Mouse (Mus musculus) midbrain, postnatal 0 days (tissue): ENCODE measurements around the gene Tcl1b5. TPM values are rescaled to one million over a fixed set of nuclear protein-coding genes. Genes with fewer than 3 reads are reported as not detected.
"Not testable (repeated sequence)": the region's sequence is repeated elsewhere in the genome, so short reads cannot be mapped to it uniquely, and the experiment has no call there.

Experiments
- ATAC-seq: fragments of 200-750 bp; cut with Nextera tagmentation; 2 replicates; pipeline ENCODE4 v1.8.0; 2017; ENCODE audit warnings: moderate number of reproducible peaks, mild to moderate bottlenecking, moderate TSS enrichment, moderate library complexity; ENCODE audit not compliant: low FRiP score
- DNase-seq: peaks from one replicate; pipeline ENCODE4 v3.0.0-alpha.2; 2015; ENCODE audit warnings: low spot score
- H3K27ac ChIP-seq: fragments of 300-500 bp; sonication (generic); 2 replicates; pipeline ENCODE4 v1.5.1; 2014; ENCODE audit warnings: low read depth, mild to moderate bottlenecking, low read length, mixed read lengths
- H3K27me3 ChIP-seq: fragments of 300-500 bp; sonication (generic); 2 replicates; pipeline ENCODE4 v1.6.1; 2014; ENCODE audit warnings: low read length, control low read depth, mixed read lengths; ENCODE audit not compliant: insufficient read depth
- H3K36me3 ChIP-seq: fragments of 300-500 bp; sonication (generic); 2 replicates; pipeline ENCODE4 v1.6.1; 2014; ENCODE audit warnings: low read length, control low read depth, mixed read lengths; ENCODE audit not compliant: insufficient read depth
- H3K4me1 ChIP-seq: fragments of 300-500 bp; sonication (generic); 2 replicates; pipeline ENCODE4 v1.6.1; 2014; ENCODE audit warnings: mild to moderate bottlenecking, control low read depth, antibody characterized with exemption, low read length, mixed read lengths; ENCODE audit not compliant: insufficient read depth
- H3K4me2 ChIP-seq: fragments of 300-500 bp; sonication (generic); 2 replicates; pipeline ENCODE4 v1.6.1; 2014; ENCODE audit warnings: low read depth, mild to moderate bottlenecking, low read length, mixed read lengths; ENCODE audit not compliant: poor library complexity, severe bottlenecking
- H3K4me3 ChIP-seq: fragments of 300-500 bp; sonication (generic); 2 replicates; pipeline ENCODE4 v1.5.1; 2014; ENCODE audit warnings: low read depth, mild to moderate bottlenecking, low read length, moderate library complexity
- H3K9ac ChIP-seq: fragments of 300-500 bp; sonication (generic); replicated peaks from 2 replicates; pipeline ENCODE4 v1.6.1; 2014; ENCODE audit warnings: mild to moderate bottlenecking, low read length, moderate library complexity, mixed read lengths; ENCODE audit not compliant: poor library complexity, severe bottlenecking
- H3K9me3 ChIP-seq: fragments of 300-500 bp; sonication (generic); 2 replicates; pipeline ENCODE4 v1.6.1; 2016; ENCODE audit warnings: low read length, control low read depth
- CTCF ChIP-seq: IDR thresholded peaks from 2 replicates; pipeline ENCODE4 v1.5.1; 2016; ENCODE audit warnings: antibody characterized with exemption, mild to moderate bottlenecking
- WGBS: fragments of 180-500 bp; shearing (Covaris S2); extraction: QIAGEN DNeasy Blood & Tissue Kit; methylation state at CpG from one replicate; pipeline ENCODE4 v1.1.7; 2014; 5-methylcytosine and 5-hydroxymethylcytosine counted together
- polyA plus RNA-seq: library from polyadenylated mRNA; unstranded; fragments of >200 nt; fragmentation: Nextera tagmentation; extraction: Ambion mirVana; gene quantifications from 2 replicates; pipeline ENCODE4 v1.2.1, GENCODE M21; 2015
- total RNA-seq: library from RNA; depleted of rRNA; stranded (reverse); fragments of >200 nt; gene quantifications from 2 replicates; pipeline ENCODE4 v1.2.3, GENCODE M21; 2014

Gene Tcl1b5
- total and polyA plus RNA-seq, 2 experiments from 2014 or later, result not detected

GRCm38 (mm10) chr12:105173366-105173765 is 2.8 kb upstream of the Tcl1b5 start:
- Histone ChIP-seq H3K9me3 (no peaks in the 10 kb centered on the region), H3K4me1 (no peaks in the 10 kb centered on the region), H3K4me3 (no peak overlapping the region), H3K4me2 (no peak overlapping the region), H3K27me3 (no peaks in the 10 kb centered on the region), H3K27ac (no peak overlapping the region), H3K36me3 (no peaks in the 10 kb centered on the region), H3K9ac (no peak overlapping the region)
- TF ChIP-seq CTCF, result no peak
- ATAC-seq (no peak), DNase-seq (no peak)
- WGBS, result 88% methylated on average over 2 of the region's 2 CpGs

GRCm38 (mm10) chr12:105174318-105174717 is 1.8 kb upstream of the Tcl1b5 start:
- not testable (repeated sequence) for H3K27me3 ChIP-seq, H3K9me3 ChIP-seq, H3K4me3 ChIP-seq, H3K27ac ChIP-seq, ATAC-seq, H3K4me1 ChIP-seq, H3K9ac ChIP-seq, H3K4me2 ChIP-seq, H3K36me3 ChIP-seq, DNase-seq
- WGBS, result 33% methylated on average over 2 of the region's 2 CpGs
- peak; percentile 29; the same call in 1 of the 2 replicates for TF ChIP-seq CTCF

GRCm38 (mm10) chr12:105181040-105181644 is 5.0 kb downstream of the Tcl1b5 start:
- H3K4me1 ChIP-seq, H3K27ac ChIP-seq, H3K36me3 ChIP-seq, ATAC-seq, H3K9me3 ChIP-seq, H3K9ac ChIP-seq, H3K4me3 ChIP-seq, DNase-seq, H3K27me3 ChIP-seq, H3K4me2 ChIP-seq: not testable (repeated sequence)
- WGBS, result 79% methylated on average over 4 of the region's 4 CpGs

GRCm38 (mm10) chr12:105188980-105189379 is 12.8 kb downstream of the Tcl1b5 start:
- not testable (repeated sequence) for DNase-seq, H3K36me3 ChIP-seq, ATAC-seq, H3K27me3 ChIP-seq, H3K27ac ChIP-seq, H3K9me3 ChIP-seq, H3K4me3 ChIP-seq, H3K4me1 ChIP-seq, H3K9ac ChIP-seq, H3K4me2 ChIP-seq
- 61% methylated on average over 2 of the region's 2 CpGs for WGBS
- TF ChIP-seq CTCF, result peak; percentile 35

- ATAC-seq, DNase-seq, H3K4me1 ChIP-seq, H3K27me3 ChIP-seq, H3K27ac ChIP-seq, H3K36me3 ChIP-seq, H3K9me3 ChIP-seq, H3K4me2 ChIP-seq, H3K4me3 ChIP-seq, H3K9ac ChIP-seq: not testable (repeated sequence)
- 95% methylated on average over 6 of the region's 6 CpGs for WGBS
Observed at GRCm38 (mm10) chr12:105190743-105191142, 14.6 kb downstream of the Tcl1b5 start, which contains the start of gene Tcl1b3. Gene Tcl1b3 (plus strand): TSS chr12:105191043.

GRCm38 (mm10) chr12:105199684-105200497 is 23.7 kb downstream of the Tcl1b5 start:
- not testable (repeated sequence) for H3K36me3 ChIP-seq, H3K9ac ChIP-seq, H3K9me3 ChIP-seq, H3K4me2 ChIP-seq, H3K4me1 ChIP-seq, H3K27me3 ChIP-seq, H3K4me3 ChIP-seq, ATAC-seq, H3K27ac ChIP-seq
- 8% methylated on average over 7 of the region's 7 CpGs for WGBS
- DNase-seq, result peak; percentile 8

- not testable (repeated sequence) for H3K9ac ChIP-seq, H3K9me3 ChIP-seq, H3K36me3 ChIP-seq, DNase-seq, H3K4me1 ChIP-seq, ATAC-seq, H3K27me3 ChIP-seq, H3K27ac ChIP-seq, H3K4me2 ChIP-seq, H3K4me3 ChIP-seq
- 84% methylated on average over 1 of the region's 1 CpGs for WGBS
Observed at GRCm38 (mm10) chr12:105201657-105202056, 25.5 kb downstream of the Tcl1b5 start, which contains the start of gene Tcl1b4. Gene Tcl1b4 (plus strand): TSS chr12:105201957.
